Mouse (Mus musculus) lung, embryonic 16.5 days (tissue): ENCODE results near the gene Med10. TPM values are rescaled to one million over a fixed set of nuclear protein-coding genes. Genes with fewer than 3 reads are reported as not detected.

Experiments
- ATAC-seq: fragments of 200-750 bp; cut with Nextera tagmentation; 2 replicates; pipeline ENCODE4 v1.8.0; 2017; ENCODE audit warnings: low read depth, mild to moderate bottlenecking, moderate library complexity
- H3K27ac ChIP-seq: fragments of 300-500 bp; sonication (generic); 2 replicates; pipeline ENCODE4 v1.5.1; 2014; ENCODE audit warnings: mild to moderate bottlenecking, control low read depth, low read length
- H3K27me3 ChIP-seq: fragments of 300-500 bp; sonication (generic); 2 replicates; pipeline ENCODE4 v1.6.1; 2014; ENCODE audit warnings: low read depth, low read length, mixed read lengths; ENCODE audit not compliant: control insufficient read depth, insufficient read depth
- H3K36me3 ChIP-seq: fragments of 300-500 bp; sonication (generic); 2 replicates; pipeline ENCODE4 v1.6.1; 2014; ENCODE audit warnings: low read length; ENCODE audit not compliant: control insufficient read depth, insufficient read depth
- H3K4me1 ChIP-seq: fragments of 300-500 bp; sonication (generic); replicated peaks from 2 replicates; pipeline ENCODE4 v1.6.1; 2014; ENCODE audit warnings: low read length, mixed read lengths; ENCODE audit not compliant: control insufficient read depth, insufficient read depth
- H3K4me2 ChIP-seq: fragments of 300-500 bp; sonication (generic); 2 replicates; pipeline ENCODE4 v1.6.1; 2014; ENCODE audit warnings: low read depth, low read length, control low read depth
- H3K4me3 ChIP-seq: fragments of 300-500 bp; sonication (generic); 2 replicates; pipeline ENCODE4 v1.5.1; 2014; ENCODE audit warnings: mild to moderate bottlenecking, low read length, control low read depth
- H3K9ac ChIP-seq: fragments of 300-500 bp; sonication (generic); 2 replicates; pipeline ENCODE4 v1.6.1; 2014; ENCODE audit warnings: low read length, control low read depth
- H3K9me3 ChIP-seq: fragments of 300-500 bp; sonication (generic); 2 replicates; pipeline ENCODE4 v1.6.1; 2016; ENCODE audit warnings: low read length; ENCODE audit not compliant: control insufficient read depth
- WGBS: fragments of 180-500 bp; shearing (Covaris S2); extraction: QIAGEN DNeasy Blood & Tissue Kit; methylation state at CpG from one replicate; pipeline ENCODE4 v1.1.7; 2014; 5-methylcytosine and 5-hydroxymethylcytosine counted together
- polyA plus RNA-seq: library from polyadenylated mRNA; unstranded; fragments of >200 nt; fragmentation: Nextera tagmentation; extraction: Ambion mirVana; gene quantifications from 2 replicates; pipeline ENCODE4 v1.2.1, GENCODE M21; 2015

Med10 gene
- polyA plus RNA-seq, 1 experiment from 2014 or later, result 128 TPM

GRCm38 (mm10) chr13:69855941-69856340 is 53.7 kb downstream of the Med10 start:
- no peaks in the 10 kb centered on the region for H3K27me3 ChIP-seq
- H3K4me2 ChIP-seq, result no peak overlapping the region
- no peaks in the 10 kb centered on the region for H3K4me1 ChIP-seq
- no peak overlapping the region for H3K9ac ChIP-seq
- H3K4me3 ChIP-seq, result no peak overlapping the region
- 94% methylated on average over 1 of the region's 1 CpGs for WGBS
- no peaks in the 10 kb centered on the region for H3K36me3 ChIP-seq
- no peaks in the 10 kb centered on the region for H3K9me3 ChIP-seq
- no peak overlapping the region for H3K27ac ChIP-seq
- ATAC-seq, result no peak

- Histone ChIP-seq H3K9me3 (no peaks in the 10 kb centered on the region), H3K36me3 (no peaks in the 10 kb centered on the region), H3K4me1 (no peaks in the 10 kb centered on the region), H3K4me2 (no peak overlapping the region), H3K4me3 (no peak overlapping the region), H3K9ac (no peak overlapping the region), H3K27me3 (no peaks in the 10 kb centered on the region), H3K27ac (no peak overlapping the region)
- 95% methylated on average over 4 of the region's 4 CpGs for WGBS
- no peak for ATAC-seq
Observed at GRCm38 (mm10) chr13:69862276-69862675, 60.1 kb downstream of the Med10 start.

GRCm38 (mm10) chr13:69864911-69865310 is 62.7 kb downstream of the Med10 start:
- 70% methylated on average over 8 of the region's 8 CpGs for WGBS
- no peak overlapping the region for H3K9ac ChIP-seq
- no peak overlapping the region for H3K4me3 ChIP-seq
- no peaks in the 10 kb centered on the region for H3K9me3 ChIP-seq
- no peak overlapping the region for H3K27ac ChIP-seq
- no peaks in the 10 kb centered on the region for H3K4me1 ChIP-seq
- no peaks in the 10 kb centered on the region for H3K36me3 ChIP-seq
- H3K27me3 ChIP-seq, result no peaks in the 10 kb centered on the region
- no peak overlapping the region for H3K4me2 ChIP-seq
- ATAC-seq, result no peak

Other genes starting within 250 kb of the Med10 start
- gene Srd5a1, start 191.0 kb upstream of the Med10 start, polyA plus RNA-seq, result 22.3 and 23.0 TPM in 2 replicates
- gene Ube2ql1, start 62.5 kb upstream of the Med10 start, polyA plus RNA-seq, result 0.09 and 0.28 TPM in 2 replicates